Mouse (Mus musculus) embryonic facial prominence, embryonic 15.5 days (tissue): Measurements from ENCODE around the gene Olfr292. TPM values are rescaled to one million over a fixed set of nuclear protein-coding genes. Genes with fewer than 3 reads are reported as not detected.

Experiments
- ATAC-seq: fragments of 200-750 bp; cut with Nextera tagmentation; 2 replicates; pipeline ENCODE4 v1.8.0; 2017; ENCODE audit warnings: low read depth, moderate TSS enrichment; ENCODE audit not compliant: insufficient number of reproducible peaks, low FRiP score, low TSS enrichment
- H3K27ac ChIP-seq: fragments of 300-500 bp; sonication (generic); replicated peaks from 2 replicates; pipeline ENCODE4 v1.5.1; 2015; ENCODE audit warnings: mild to moderate bottlenecking, inconsistent platforms
- H3K27me3 ChIP-seq: fragments of 300-500 bp; sonication (generic); 2 replicates; pipeline ENCODE4 v1.6.1; 2015; ENCODE audit warnings: inconsistent platforms
- H3K36me3 ChIP-seq: fragments of 300-500 bp; sonication (generic); 2 replicates; pipeline ENCODE4 v1.6.1; 2015; ENCODE audit warnings: mild to moderate bottlenecking, inconsistent platforms
- H3K4me1 ChIP-seq: fragments of 300-500 bp; sonication (generic); 2 replicates; pipeline ENCODE4 v1.6.1; 2015; ENCODE audit warnings: inconsistent platforms
- H3K4me2 ChIP-seq: fragments of 300-500 bp; sonication (generic); replicated peaks from 2 replicates; pipeline ENCODE4 v1.6.1; 2015; ENCODE audit warnings: mild to moderate bottlenecking, inconsistent platforms
- H3K4me3 ChIP-seq: fragments of 300-500 bp; sonication (generic); replicated peaks from 2 replicates; pipeline ENCODE4 v1.5.1; 2015; ENCODE audit warnings: mild to moderate bottlenecking, inconsistent platforms
- H3K9ac ChIP-seq: fragments of 300-500 bp; sonication (generic); 2 replicates; pipeline ENCODE4 v1.6.1; 2015; ENCODE audit warnings: inconsistent platforms
- H3K9me3 ChIP-seq: fragments of 300-500 bp; sonication (generic); replicated peaks from 2 replicates; pipeline ENCODE4 v1.6.1; 2016; ENCODE audit warnings: inconsistent platforms
- WGBS: fragments of 180-500 bp; shearing (Covaris S2); methylation state at CpG from one replicate; pipeline ENCODE4 v1.1.7; 2015; 5-methylcytosine and 5-hydroxymethylcytosine counted together
- polyA plus RNA-seq: library from polyadenylated mRNA; unstranded; fragments of >200 nt; fragmentation: Nextera tagmentation; extraction: Ambion mirVana; gene quantifications from 2 replicates; pipeline ENCODE4 v1.2.1, GENCODE M21; 2015

Olfr292 gene
- 0.11 TPM in 1 of 2 replicates, not detected in the other for polyA plus RNA-seq

DNA sequence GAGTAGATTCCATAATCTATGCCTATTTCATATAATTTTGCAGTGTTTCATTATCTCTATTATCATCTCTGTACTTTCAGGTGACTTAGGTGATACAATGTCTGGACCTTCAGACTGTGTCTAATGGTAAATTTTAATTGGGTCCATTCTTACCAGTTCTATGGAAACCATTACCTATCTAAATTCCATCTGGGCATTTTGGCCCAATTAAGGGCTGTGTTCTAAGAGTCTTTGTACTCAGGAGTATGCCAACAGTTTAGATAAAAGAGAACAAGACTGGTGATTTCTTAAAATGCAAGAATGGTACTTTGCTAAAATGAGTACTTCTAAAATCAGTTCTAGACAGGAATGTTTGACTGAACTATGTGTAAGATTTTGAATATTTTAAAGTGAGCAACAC is at the start of gene Olfr292:
Gene Olfr292, plus strand, starts transcription at position 301 of the 400 bp plus-strand sequence.
- no peak within 1 kb of the TSS for H3K4me3 ChIP-seq
- no peaks in the 10 kb centered on the region for H3K36me3 ChIP-seq
- no peak within 1 kb of the TSS for H3K27ac ChIP-seq
- no peak for ATAC-seq
- no peaks in the 10 kb centered on the region for H3K9me3 ChIP-seq
- no peak within 1 kb of the TSS for H3K4me2 ChIP-seq
- no peak within 1 kb of the TSS for H3K9ac ChIP-seq
- no peaks in the 10 kb centered on the region for H3K27me3 ChIP-seq
- no peaks in the 10 kb centered on the region for H3K4me1 ChIP-seq

DNA sequence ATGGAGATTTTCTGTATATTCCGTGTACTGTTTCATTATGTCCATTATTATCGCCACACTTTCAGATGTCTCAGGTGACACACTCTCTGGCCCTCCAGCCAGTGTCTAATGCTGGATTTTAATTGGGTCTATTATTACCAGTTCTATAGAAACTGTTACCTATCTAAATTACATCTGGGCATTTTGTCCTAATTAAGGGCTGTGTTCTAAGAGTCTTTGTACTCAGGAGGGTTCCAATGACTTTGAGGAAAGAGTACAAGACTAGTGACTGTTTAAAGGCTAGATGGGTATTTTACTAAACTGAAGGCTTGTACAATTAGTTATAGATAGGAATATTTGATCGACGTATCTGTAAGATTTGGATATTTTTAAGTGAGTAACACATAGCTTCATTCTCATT is 39.4 kb upstream of the Olfr292 start, which contains the start of gene Olfr293:
Gene Olfr293, plus strand, starts transcription at position 301 of the 400 bp plus-strand sequence.
- ATAC-seq: no peak
- Histone ChIP-seq H3K27ac (no peak within 1 kb of the TSS), H3K4me3 (no peak within 1 kb of the TSS), H3K4me1 (no peaks in the 10 kb centered on the region), H3K36me3 (no peaks in the 10 kb centered on the region), H3K9me3 (no peaks in the 10 kb centered on the region), H3K9ac (no peak within 1 kb of the TSS), H3K4me2 (no peak within 1 kb of the TSS), H3K27me3 (no peaks in the 10 kb centered on the region)
- WGBS: 86% methylated on average over 4 of the region's 4 CpGs

DNA sequence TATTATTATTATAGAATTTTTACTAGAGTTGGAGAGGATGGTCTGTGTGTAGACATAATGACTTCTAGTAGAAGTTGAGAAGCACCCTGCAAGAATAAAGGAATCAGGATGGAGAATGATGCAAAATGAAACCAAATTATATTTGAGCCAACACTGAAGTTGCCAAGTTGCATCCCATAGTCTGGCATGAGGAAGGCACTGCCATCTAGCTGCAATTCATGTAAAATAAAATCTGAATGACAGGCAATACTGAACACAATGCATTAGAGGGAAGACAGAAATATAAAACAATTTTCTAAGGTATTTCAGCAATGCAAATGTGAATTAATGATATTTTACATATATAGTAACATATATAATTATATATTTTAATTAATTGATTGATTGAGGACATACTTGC is 36.9 kb downstream of the Olfr292 start:
- no peak overlapping the region for H3K4me2 ChIP-seq
- H3K9ac ChIP-seq: no peak overlapping the region
- H3K36me3 ChIP-seq: no peaks in the 10 kb centered on the region
- no peak overlapping the region for H3K27ac ChIP-seq
- H3K27me3 ChIP-seq: no peaks in the 10 kb centered on the region
- H3K9me3 ChIP-seq: no peaks in the 10 kb centered on the region
- H3K4me3 ChIP-seq: no peak overlapping the region
- no peaks in the 10 kb centered on the region for H3K4me1 ChIP-seq
- no peak for ATAC-seq

Other genes with a start within 250 kb of the Olfr292 start
- 0.19 TPM in 1 of 2 replicates, not detected in the other for gene Olfr299, start 228.4 kb upstream of the Olfr292 start, polyA plus RNA-seq
- gene Olfr298, start 195.8 kb upstream of the Olfr292 start, polyA plus RNA-seq: 0.43 TPM in 1 of 2 replicates, not detected in the other
- gene Olfr297, start 168.4 kb upstream of the Olfr292 start, polyA plus RNA-seq: not detected in 2 replicates
- gene Olfr295, start 104.5 kb upstream of the Olfr292 start, polyA plus RNA-seq: 0.07 TPM in 2 replicates
- gene Olfr294, start 71.7 kb upstream of the Olfr292 start, polyA plus RNA-seq: not detected in 2 replicates
- gene Olfr293, start 39.3 kb upstream of the Olfr292 start, polyA plus RNA-seq: 0.09 TPM in 1 of 2 replicates, not detected in the other
- gene Folh1, start 87.6 kb downstream of the Olfr292 start, polyA plus RNA-seq: 0.08 TPM in 2 replicates
- gene Vmn2r77, start 106.7 kb downstream of the Olfr292 start, polyA plus RNA-seq: not detected in 2 replicates
- gene Vmn2r78, start 226.8 kb downstream of the Olfr292 start, polyA plus RNA-seq: not detected in 2 replicates